Mouse (Mus musculus): Measurements from ENCODE around the gene Dtymk.

The Dtymk gene

DNA sequence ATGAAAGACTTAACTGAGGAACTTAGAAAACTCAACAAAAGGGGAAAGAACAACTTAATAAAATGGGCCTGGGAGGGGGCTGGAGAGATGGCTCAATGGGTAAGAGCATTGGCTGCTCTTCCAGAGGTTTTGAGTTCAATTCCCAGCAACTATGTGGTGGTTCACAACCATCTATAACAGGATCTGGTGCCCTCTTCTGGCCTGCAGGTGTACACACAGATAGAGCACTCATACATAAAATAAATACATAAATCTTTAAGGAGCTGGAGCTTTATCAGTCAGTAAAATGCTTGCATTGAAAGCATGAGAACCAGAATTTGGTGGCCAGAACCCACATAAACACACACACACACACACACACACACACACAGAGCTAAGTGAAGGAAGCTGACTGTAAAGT lies 58.8 kb downstream of the Dtymk start:
- no peak for DNase-seq (ENCODE audit: low read depth)
